Mouse (Mus musculus) forebrain, embryonic 13.5 days (tissue): ENCODE measurements around the gene Map1b. TPM values are rescaled to one million over a fixed set of nuclear protein-coding genes. Genes with fewer than 3 reads are reported as not detected.

Experiments used
- polyA plus RNA-seq: library from polyadenylated mRNA; unstranded; fragments of >200 nt; fragmentation: Nextera tagmentation; extraction: Ambion mirVana; gene quantifications from 2 replicates; pipeline ENCODE4 v1.2.1, GENCODE M21; 2015

Map1b gene
- polyA plus RNA-seq, 1 experiment from 2014 or later, result 1,694 TPM

Other genes with a start within 250 kb of the Map1b start
- gene Ptcd2, start 171.8 kb downstream of the Map1b start, polyA plus RNA-seq, result 47.6 and 49.4 TPM in 2 replicates
- 44.9 and 49.2 TPM in 2 replicates for gene Mrps27, start 171.8 kb downstream of the Map1b start, polyA plus RNA-seq